Mouse (Mus musculus): ENCODE results near the gene Igf2bp3. TPM values are rescaled to one million over a fixed set of nuclear protein-coding genes. Genes with fewer than 3 reads are reported as not detected.

Gene Igf2bp3
- polyA plus RNA-seq, 1 experiment: 22.0 TPM

DNA sequence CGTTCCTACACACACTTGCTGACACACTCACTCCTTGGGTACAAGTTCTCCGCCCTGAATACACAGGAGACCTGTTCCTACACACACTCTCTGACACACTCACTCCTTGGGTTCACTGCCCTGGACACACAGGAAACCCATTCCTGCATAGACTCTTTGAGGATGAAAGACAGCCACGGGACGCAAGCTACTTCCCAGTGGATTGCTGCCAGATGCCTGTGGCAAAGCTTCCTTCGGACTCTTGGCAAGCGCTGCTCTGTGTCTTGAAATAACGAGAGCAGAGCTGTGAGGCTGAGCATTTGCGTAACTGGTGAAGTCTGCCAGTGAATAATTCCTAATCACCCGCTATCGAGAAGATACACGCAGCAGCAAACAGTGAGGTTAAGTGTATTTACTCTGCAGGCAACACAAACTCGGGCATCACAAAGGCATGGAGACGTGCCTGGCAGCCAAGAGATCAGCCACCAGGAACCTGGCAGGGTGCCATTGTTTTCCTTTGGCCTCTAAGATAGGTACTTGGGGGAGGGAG is 117.8 kb downstream of the Igf2bp3 start:
- TF ChIP-seq POLR2A (IDR thresholded peaks at IDR 0.05; ENCODE audit: borderline replicate concordance, extremely low read depth, insufficient read depth, insufficient read length, poor library complexity, severe bottlenecking) (no peak), CTCF (IDR thresholded peaks at IDR 0.05; ENCODE audit: borderline replicate concordance, extremely low read depth, insufficient read depth, insufficient read length) (no peak)
- DNase-seq (ENCODE audit: low read depth): peak; percentile 93

GRCm38 (mm10) chr6:49096421-49096820 is 118.3 kb downstream of the Igf2bp3 start:
- peak; percentile 17 for DNase-seq (ENCODE audit: low read depth)
- TF ChIP-seq POLR2A (IDR thresholded peaks at IDR 0.05; ENCODE audit: borderline replicate concordance, extremely low read depth, insufficient read depth, insufficient read length, poor library complexity, severe bottlenecking): no peak

GRCm38 (mm10) chr6:49094968-49095367 is 119.8 kb downstream of the Igf2bp3 start:
- TF ChIP-seq CTCF (IDR thresholded peaks at IDR 0.05; ENCODE audit: borderline replicate concordance, extremely low read depth, insufficient read depth, insufficient read length) (no peak), POLR2A (IDR thresholded peaks at IDR 0.05; ENCODE audit: borderline replicate concordance, extremely low read depth, insufficient read depth, insufficient read length, poor library complexity, severe bottlenecking) (no peak)
- DNase-seq (ENCODE audit: low read depth): no peak

GRCm38 (mm10) chr6:49083008-49083407 is 131.7 kb downstream of the Igf2bp3 start:
- DNase-seq (ENCODE audit: low read depth): no peak
- TF ChIP-seq CTCF (IDR thresholded peaks at IDR 0.05; ENCODE audit: borderline replicate concordance, extremely low read depth, insufficient read depth, insufficient read length): no peak

GRCm38 (mm10) chr6:49079313-49079712 is 135.4 kb downstream of the Igf2bp3 start:
- no peak for TF ChIP-seq CTCF (IDR thresholded peaks at IDR 0.05; ENCODE audit: borderline replicate concordance, extremely low read depth, insufficient read depth, insufficient read length)
- TF ChIP-seq POLR2A (IDR thresholded peaks at IDR 0.05; ENCODE audit: borderline replicate concordance, extremely low read depth, insufficient read depth, insufficient read length, poor library complexity, severe bottlenecking): no peak
- no peak for DNase-seq (ENCODE audit: low read depth)

DNA sequence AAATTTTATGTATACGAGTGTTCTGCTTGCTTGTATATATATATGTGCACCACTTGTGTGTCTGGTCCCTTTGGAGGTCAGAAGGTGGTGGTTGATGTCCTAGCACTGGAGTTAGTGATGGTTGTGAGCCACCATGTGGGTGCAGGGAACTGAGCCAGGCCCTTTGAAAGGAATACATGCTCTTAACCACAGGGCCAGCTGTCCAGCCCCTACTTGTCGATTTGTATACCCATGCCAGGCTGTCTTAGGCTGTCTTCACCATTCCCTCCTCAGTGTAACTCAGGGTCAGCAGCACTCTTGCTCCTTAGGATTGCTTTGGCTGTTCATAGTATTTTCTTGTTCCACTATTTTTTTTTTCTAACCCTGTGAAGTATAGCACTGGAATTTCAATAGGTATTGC is 136.9 kb downstream of the Igf2bp3 start:
- TF ChIP-seq CTCF (IDR thresholded peaks at IDR 0.05; ENCODE audit: borderline replicate concordance, extremely low read depth, insufficient read depth, insufficient read length) (no peak), POLR2A (IDR thresholded peaks at IDR 0.05; ENCODE audit: borderline replicate concordance, extremely low read depth, insufficient read depth, insufficient read length, poor library complexity, severe bottlenecking) (no peak)

GRCm38 (mm10) chr6:49074117-49074490 is 140.7 kb downstream of the Igf2bp3 start:
- TF ChIP-seq CTCF (IDR thresholded peaks at IDR 0.05; ENCODE audit: borderline replicate concordance, extremely low read depth, insufficient read depth, insufficient read length): no peak
- TF ChIP-seq POLR2A (IDR thresholded peaks at IDR 0.05; ENCODE audit: borderline replicate concordance, extremely low read depth, insufficient read depth, insufficient read length, poor library complexity, severe bottlenecking): no peak
- DNase-seq (ENCODE audit: low read depth): no peak

More for the DNA sequence above, 136.9 kb downstream of the Igf2bp3 start:
- no peak for DNase-seq (ENCODE audit: low read depth)

DNA sequence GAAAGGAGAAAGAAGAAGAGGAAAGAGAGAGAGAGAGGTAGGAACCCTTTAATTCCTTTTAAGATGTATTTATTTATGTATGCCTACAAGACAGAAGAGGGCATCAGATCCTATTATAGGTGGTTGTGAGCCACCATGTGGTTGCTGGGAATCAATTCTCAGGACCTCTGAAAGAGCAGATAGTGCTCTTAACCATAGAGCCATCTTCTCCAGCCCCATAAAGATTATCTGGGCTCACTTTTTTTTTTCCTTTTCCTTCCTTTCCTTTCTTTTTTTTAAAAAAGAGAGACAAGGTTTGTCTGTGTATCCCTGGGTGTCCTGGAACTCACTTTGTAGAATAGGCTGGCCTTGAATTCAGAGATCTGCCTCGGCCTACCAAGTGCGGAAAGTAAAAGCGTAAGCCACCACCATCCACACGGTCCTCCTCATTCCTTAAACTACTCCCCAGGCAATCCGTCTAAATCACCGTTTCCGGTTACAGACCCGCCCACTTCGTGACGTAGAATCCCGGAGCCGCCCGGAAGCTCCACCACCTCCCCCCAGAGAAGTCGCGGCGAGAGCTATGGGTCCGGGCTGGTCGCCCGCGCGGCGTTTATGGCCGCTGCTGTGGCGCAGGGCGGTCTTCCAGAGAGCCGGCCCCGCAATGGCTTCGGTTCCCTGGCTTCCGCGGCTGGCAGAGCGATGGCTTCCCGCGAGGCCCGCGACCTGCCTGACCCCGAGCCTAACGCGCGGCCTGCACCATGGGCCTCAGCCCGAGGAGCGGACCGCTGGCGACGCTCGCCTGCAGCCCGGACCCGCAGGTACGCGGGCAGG is 141.2 kb downstream of the Igf2bp3 start, which contains the start of gene Malsu1:
Malsu1 (plus strand) TSS at position 492 of the 813 bp plus-strand sequence.
- TF ChIP-seq POLR2A (IDR thresholded peaks at IDR 0.05; ENCODE audit: borderline replicate concordance, extremely low read depth, insufficient read depth, insufficient read length, poor library complexity, severe bottlenecking) (peak; percentile 80), CTCF (IDR thresholded peaks at IDR 0.05; ENCODE audit: borderline replicate concordance, extremely low read depth, insufficient read depth, insufficient read length) (no peak)

DNA sequence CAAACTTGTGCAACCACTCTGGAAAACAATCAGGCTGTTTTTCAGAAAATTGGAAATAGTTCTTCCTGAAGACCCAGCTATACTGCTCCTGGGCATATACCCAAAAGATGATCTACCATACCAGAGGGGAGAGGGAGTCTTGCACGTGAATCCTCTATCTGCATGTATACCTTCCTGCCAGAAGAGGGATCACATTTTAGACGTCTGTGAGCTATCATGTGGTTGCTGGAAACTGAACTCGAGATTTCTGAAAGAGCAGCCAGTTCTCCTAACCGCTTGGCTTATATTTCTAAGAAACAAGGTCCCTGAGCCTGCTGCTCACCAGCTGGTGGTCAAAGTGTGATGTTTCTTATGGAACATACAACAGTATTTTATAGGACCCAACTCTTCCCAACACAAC is 146.4 kb downstream of the Igf2bp3 start:
- TF ChIP-seq CTCF (IDR thresholded peaks at IDR 0.05; ENCODE audit: borderline replicate concordance, extremely low read depth, insufficient read depth, insufficient read length) (no peak), POLR2A (IDR thresholded peaks at IDR 0.05; ENCODE audit: borderline replicate concordance, extremely low read depth, insufficient read depth, insufficient read length, poor library complexity, severe bottlenecking) (no peak)
- no peak for DNase-seq (ENCODE audit: low read depth)

More for the DNA sequence above, 141.2 kb downstream of the Igf2bp3 start, which contains the start of gene Malsu1:
- DNase-seq (ENCODE audit: low read depth): peak; percentile 98

GRCm38 (mm10) chr6:49057053-49058021 is 157.4 kb downstream of the Igf2bp3 start:
- peak; percentile 89 for DNase-seq (ENCODE audit: low read depth)
- TF ChIP-seq CTCF (IDR thresholded peaks at IDR 0.05; ENCODE audit: borderline replicate concordance, extremely low read depth, insufficient read depth, insufficient read length) (peak; percentile 94), POLR2A (IDR thresholded peaks at IDR 0.05; ENCODE audit: borderline replicate concordance, extremely low read depth, insufficient read depth, insufficient read length, poor library complexity, severe bottlenecking) (no peak)

DNA sequence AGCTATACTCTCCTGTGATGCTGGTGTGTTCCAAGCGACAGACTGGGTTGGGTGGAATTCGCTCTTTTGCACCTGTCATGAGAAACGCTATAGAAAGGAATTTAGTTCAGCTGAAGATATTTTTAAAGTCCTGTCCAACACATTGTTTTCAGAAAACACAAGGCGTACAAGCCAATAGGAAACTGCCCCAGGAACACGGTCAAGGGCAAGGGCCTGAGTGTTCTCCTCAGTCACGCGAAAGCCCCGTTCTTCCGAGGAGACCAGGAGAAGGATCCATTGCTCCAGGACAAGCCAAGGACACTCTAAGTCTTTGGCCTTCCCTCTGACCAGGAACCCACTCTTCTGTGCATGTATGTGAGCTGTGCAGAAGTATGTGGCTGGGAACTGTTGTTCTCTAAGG is 158.7 kb downstream of the Igf2bp3 start:
- TF ChIP-seq CTCF (IDR thresholded peaks at IDR 0.05; ENCODE audit: borderline replicate concordance, extremely low read depth, insufficient read depth, insufficient read length) (no peak), POLR2A (IDR thresholded peaks at IDR 0.05; ENCODE audit: borderline replicate concordance, extremely low read depth, insufficient read depth, insufficient read length, poor library complexity, severe bottlenecking) (no peak)
- no peak for DNase-seq (ENCODE audit: low read depth)
